In genomic region chr2:4551866-4552265, GRCm38 (mm10) we compare ENCODE assay signal across 18 mouse cellular contexts.
DNase-seq lines count a peak whose midpoint lies in the region; ATAC-seq and TF ChIP-seq lines count a peak whose summit lies in the region.
"Had no signal": no experiment of that assay in that cellular context is flagged by ENCODE, and none has a peak within 500 bp of the region (broad histone marks: within the 10 kb centered on the region; RNA-seq: fewer than 3 reads in every experiment).

No protein-coding gene starts in this region.

- peak; percentile 34 for DNase-seq in hindbrain, embryonic 10.5 days (ENCODE audit: low spot score)
- no peak for DNase-seq in hindbrain, postnatal 0 days (ENCODE audit: low spot score)
- no peak for DNase-seq in liver
- peak; percentile 41 for DNase-seq in brain, adult 2 months (ENCODE audit: low read depth, low spot score)
- no peak for DNase-seq in gastrocnemius, adult 18-20 months (ENCODE audit: low spot score)
- DNase-seq: adrenal gland, adult 2 months; cerebellum, adult 9-10 months; gastrocnemius, adult 2 months; lung, postnatal 4 days; thymus, postnatal 25 days had no signal

- H3K4me1 ChIP-seq in hindbrain, embryonic 10.5 days (replicated peaks): peaks cover 54% of the 10 kb centered on the region
- H3K4me1 ChIP-seq in hindbrain, postnatal 0 days (ENCODE audit: insufficient read depth, low read length): peaks cover 16% of the 10 kb centered on the region; the same call in 1 of the 2 replicates
- peaks cover 63% of the 10 kb centered on the region for H3K4me1 ChIP-seq in liver, embryonic 12.5 days
- peaks cover 13% of the 10 kb centered on the region; the same call in 1 of the 2 replicates for H3K4me1 ChIP-seq in intestine, embryonic 15.5 days (replicated peaks)

- H3K36me3 ChIP-seq in hindbrain, embryonic 10.5 days: peaks cover 65% of the 10 kb centered on the region
- H3K36me3 ChIP-seq in hindbrain, postnatal 0 days (ENCODE audit: insufficient read depth, low read length): no peaks in the 10 kb centered on the region; the same call in 1 of the 2 replicates
- no peaks in the 10 kb centered on the region for H3K36me3 ChIP-seq in liver, embryonic 12.5 days
- no peaks in the 10 kb centered on the region; the same call in 1 of the 2 replicates for H3K36me3 ChIP-seq in intestine, embryonic 15.5 days

- H3K4me3 ChIP-seq in hindbrain, embryonic 10.5 days: no peak overlapping the region
- H3K4me3 ChIP-seq in hindbrain, postnatal 0 days (ENCODE audit: low read length): no peak overlapping the region
- no peak overlapping the region for H3K4me3 ChIP-seq in liver, embryonic 12.5 days
- no peak overlapping the region for H3K4me3 ChIP-seq in intestine, embryonic 15.5 days (replicated peaks)
- H3K4me3 ChIP-seq: gastrocnemius, adult 2 months; limb, embryonic 15.5 days; lung, embryonic 15.5 days; neural tube, embryonic 12.5 days had no signal

- H3K9me3 ChIP-seq in hindbrain, embryonic 10.5 days: peaks cover 6% of the 10 kb centered on the region; the same call in 1 of the 2 replicates
- H3K9me3 ChIP-seq in hindbrain, postnatal 0 days (ENCODE audit: low read length): no peaks in the 10 kb centered on the region
- no peaks in the 10 kb centered on the region for H3K9me3 ChIP-seq in liver, embryonic 12.5 days (replicated peaks)
- H3K9me3 ChIP-seq in intestine, embryonic 15.5 days: no peaks in the 10 kb centered on the region
- H3K9me3 ChIP-seq: limb, embryonic 15.5 days; lung, embryonic 15.5 days; neural tube, embryonic 12.5 days had no signal

- 64% methylated on average over 2 of the region's 2 CpGs for WGBS in hindbrain, embryonic 10.5 days
- WGBS in hindbrain, postnatal 0 days: 58% methylated on average over 2 of the region's 2 CpGs
- 89% methylated on average over 2 of the region's 2 CpGs for WGBS in liver, embryonic 12.5 days (ENCODE audit: insufficient replicate concordance)
- 89% methylated on average over 2 of the region's 2 CpGs for WGBS in intestine, embryonic 15.5 days

- no peak for ATAC-seq in hindbrain, postnatal 0 days
- ATAC-seq in liver, embryonic 12.5 days: no peak
- peak; percentile 52 for ATAC-seq in intestine, embryonic 15.5 days
- ATAC-seq: forebrain, embryonic 14.5 days; inflammation-experienced regulatory T-cells, adult 6 months had no signal

- H3K4me2 ChIP-seq in hindbrain, postnatal 0 days (ENCODE audit: low read depth, low read length): no peak overlapping the region
- H3K4me2 ChIP-seq in liver, embryonic 12.5 days: no peak overlapping the region
- no peak overlapping the region for H3K4me2 ChIP-seq in intestine, embryonic 15.5 days (replicated peaks)
- H3K4me2 ChIP-seq: heart, embryonic 11.5 days; limb, embryonic 15.5 days; lung, embryonic 15.5 days; neural tube, embryonic 12.5 days had no signal

- no peaks in the 10 kb centered on the region for H3K27me3 ChIP-seq in hindbrain, embryonic 10.5 days (ENCODE audit: insufficient read depth, poor library complexity, severe bottlenecking)
- no peaks in the 10 kb centered on the region for H3K27me3 ChIP-seq in hindbrain, postnatal 0 days (ENCODE audit: insufficient read depth, low read length)
- H3K27me3 ChIP-seq in liver, embryonic 12.5 days (replicated peaks): no peaks in the 10 kb centered on the region
- no peaks in the 10 kb centered on the region for H3K27me3 ChIP-seq in intestine, embryonic 15.5 days (replicated peaks)
- H3K27me3 ChIP-seq: limb, embryonic 15.5 days; lung, embryonic 15.5 days; neural tube, embryonic 12.5 days had no signal

- H3K9ac ChIP-seq in hindbrain, postnatal 0 days (replicated peaks; ENCODE audit: low read length): no peak overlapping the region
- peak overlapping the region; percentile 28; the same call in 1 of the 2 replicates for H3K9ac ChIP-seq in liver, embryonic 12.5 days
- H3K9ac ChIP-seq in intestine, embryonic 15.5 days: no peak overlapping the region
- H3K9ac ChIP-seq: limb, embryonic 15.5 days; lung, embryonic 15.5 days; neural tube, embryonic 12.5 days had no signal

- TF ChIP-seq CTCF in hindbrain, postnatal 0 days (IDR thresholded peaks at IDR 0.05; ENCODE audit: low read depth): no peak

- H3K27ac ChIP-seq in hindbrain, embryonic 10.5 days: peak overlapping the region; percentile 75
- H3K27ac ChIP-seq in hindbrain, postnatal 0 days: no peak overlapping the region
- peak overlapping the region; percentile 34; the same call in 1 of the 2 replicates for H3K27ac ChIP-seq in liver, embryonic 12.5 days
- 0 out of 2 replicates have a peak overlapping the region, but pooled peaks have one; percentile 11 for H3K27ac ChIP-seq in intestine, embryonic 15.5 days
- H3K27ac ChIP-seq: gastrocnemius, adult 2 months; limb, embryonic 15.5 days; lung, embryonic 15.5 days; neural tube, embryonic 12.5 days had no signal

Comparison
In these comparisons a context has a peak if more than half of its experiments do, and no peak if none do; other contexts are left out.
1. DNase-seq: peak in hindbrain, embryonic 10.5 days (single experiment) and brain, adult 2 months (single experiment); none in hindbrain, postnatal 0 days (single experiment), liver (single experiment) and gastrocnemius, adult 18-20 months (single experiment).